Comparison of ENCODE assay signal across 7 mouse cellular contexts in genomic region chr5:30233042-30233441, GRCm38 (mm10). TPM values are rescaled to one million over a fixed set of nuclear protein-coding genes. Genes with fewer than 3 reads are reported as not detected.
DNase-seq lines count a peak whose midpoint lies in the region; ATAC-seq and TF ChIP-seq lines count a peak whose summit lies in the region.

No protein-coding gene starts in this region.

- peak overlapping the region; percentile 79 for H3K9ac ChIP-seq in lung, embryonic 14.5 days
- H3K9ac ChIP-seq in kidney, embryonic 16.5 days (replicated peaks; ENCODE audit: low read length): peak overlapping the region; percentile 82
- H3K9ac ChIP-seq in midbrain, embryonic 14.5 days (replicated peaks; ENCODE audit: low read length): peak overlapping the region; percentile 81

- H3K27ac ChIP-seq in lung, embryonic 14.5 days (ENCODE audit: low read depth): peak overlapping the region; percentile 88
- H3K27ac ChIP-seq in kidney, embryonic 16.5 days (ENCODE audit: low read length): peak overlapping the region; percentile 86
- H3K27ac ChIP-seq in midbrain, embryonic 14.5 days (replicated peaks; ENCODE audit: low read depth, low read length): peak overlapping the region; percentile 92

- no peak for TF ChIP-seq CTCF in lung, embryonic 14.5 days (IDR thresholded peaks at IDR 0.05; ENCODE audit: low read depth)

- no peaks in the 10 kb centered on the region; the same call in 1 of the 2 replicates for H3K9me3 ChIP-seq in lung, embryonic 14.5 days (ENCODE audit: low read depth, low read length)
- peaks cover 11% of the 10 kb centered on the region for H3K9me3 ChIP-seq in kidney, embryonic 16.5 days (ENCODE audit: low read length)
- H3K9me3 ChIP-seq in midbrain, embryonic 14.5 days (ENCODE audit: control insufficient read depth, low read length): no peaks in the 10 kb centered on the region

- peak overlapping the region; percentile 86 for H3K4me3 ChIP-seq in lung, embryonic 14.5 days (ENCODE audit: low read depth, low read length)
- H3K4me3 ChIP-seq in kidney, embryonic 16.5 days (ENCODE audit: low read length): peak overlapping the region; percentile 86
- peak overlapping the region; percentile 82 for H3K4me3 ChIP-seq in midbrain, embryonic 14.5 days (replicated peaks; ENCODE audit: low read depth, low read length)

- no peak for ATAC-seq in lung, embryonic 14.5 days (ENCODE audit: insufficient read depth)
- ATAC-seq in erythroid progenitor cell, adult 5-6 weeks (replicated peaks; ENCODE audit: low FRiP score, poor library complexity, severe bottlenecking): 0 out of 2 replicates have a peak, but pooled peaks have one; percentile 27
- ATAC-seq in kidney, embryonic 16.5 days (ENCODE audit: low FRiP score, low TSS enrichment): no peak
- no peak for ATAC-seq in midbrain, embryonic 14.5 days (ENCODE audit: low FRiP score, low TSS enrichment)

- H3K4me1 ChIP-seq in lung, embryonic 14.5 days (ENCODE audit: insufficient read depth): peaks cover 12% of the 10 kb centered on the region; the same call in 1 of the 2 replicates
- H3K4me1 ChIP-seq in kidney, embryonic 16.5 days (ENCODE audit: insufficient read depth, low read length): peaks cover 21% of the 10 kb centered on the region
- H3K4me1 ChIP-seq in midbrain, embryonic 14.5 days (ENCODE audit: control insufficient read depth, insufficient read depth, low read length): peaks cover 21% of the 10 kb centered on the region

- H3K4me2 ChIP-seq in lung, embryonic 14.5 days: peak overlapping the region; percentile 62
- peak overlapping the region; percentile 80 for H3K4me2 ChIP-seq in kidney, embryonic 16.5 days (replicated peaks; ENCODE audit: low read depth, low read length)
- peak overlapping the region; percentile 88 for H3K4me2 ChIP-seq in midbrain, embryonic 14.5 days (ENCODE audit: low read length)

- no peaks in the 10 kb centered on the region for H3K27me3 ChIP-seq in lung, embryonic 14.5 days (ENCODE audit: insufficient read depth, low read length)
- H3K27me3 ChIP-seq in kidney, embryonic 16.5 days (ENCODE audit: insufficient read depth, low read length): no peaks in the 10 kb centered on the region
- no peaks in the 10 kb centered on the region for H3K27me3 ChIP-seq in midbrain, embryonic 14.5 days (ENCODE audit: control insufficient read depth, insufficient read depth, low read length)

- WGBS in lung, embryonic 14.5 days: under 1% methylated on average over 15 of the region's 15 CpGs
- 2% methylated on average over 15 of the region's 15 CpGs for WGBS in kidney, embryonic 16.5 days
- 7% methylated on average over 15 of the region's 15 CpGs for WGBS in midbrain, embryonic 14.5 days

- peak; percentile 53 for DNase-seq in lung, embryonic 14.5 days
- DNase-seq in lung, postnatal 25 days (ENCODE audit: low spot score): no peak
- DNase-seq in T-cell, adult 2 months (ENCODE audit: low spot score): peak; percentile 24
- DNase-seq in midbrain, embryonic 14.5 days: peak; percentile 66
- peak; percentile 33 to 44 for DNase-seq in thymus, postnatal 10 days (ENCODE audit: low spot score in 2 of 2)

- H3K36me3 ChIP-seq in lung, embryonic 14.5 days (ENCODE audit: insufficient read depth): no peaks in the 10 kb centered on the region
- peaks cover 11% of the 10 kb centered on the region; the same call in 1 of the 2 replicates for H3K36me3 ChIP-seq in kidney, embryonic 16.5 days (ENCODE audit: insufficient read depth, low read length)
- 0 out of 2 replicates have a peak, but pooled peaks cover 3% of the 10 kb centered on the region for H3K36me3 ChIP-seq in midbrain, embryonic 14.5 days (ENCODE audit: control insufficient read depth, insufficient read depth, low read length)

RNA-seq across cellular contexts. Expression of gene Selenoi, which starts 0.7 kb away (rescaled TPM):
- 18.9 and 19.2 TPM in 2 replicates for polyA plus RNA-seq in lung, embryonic 14.5 days (2014; fragmentation: Nextera tagmentation; extraction: Ambion mirVana)
- 11.3 and 18.7 TPM in 2 replicates for total RNA-seq in erythroid progenitor cell, adult 5-6 weeks (2015; ENCODE audit: low replicate concordance)
- 16.9 and 46.8 TPM in 2 replicates for total RNA-seq in erythroid progenitor cell, adult 5-6 weeks (2017; ENCODE audit: low replicate concordance)
- 14.5 and 18.2 TPM in 2 replicates for polyA plus RNA-seq in kidney, embryonic 16.5 days (2015; fragmentation: Nextera tagmentation; extraction: Ambion mirVana)
- polyA plus RNA-seq in midbrain, embryonic 14.5 days (2014; fragmentation: Nextera tagmentation; extraction: Ambion mirVana): 36.2 and 47.0 TPM in 2 replicates

RNA-seq across cellular contexts. Expression of gene Adgrf3, which starts 27.5 kb away (rescaled TPM):
- polyA plus RNA-seq in lung, embryonic 14.5 days (2014; fragmentation: Nextera tagmentation; extraction: Ambion mirVana): 0.11 and 0.20 TPM in 2 replicates
- total RNA-seq in erythroid progenitor cell, adult 5-6 weeks (2015; ENCODE audit: low replicate concordance): not detected in 2 replicates
- total RNA-seq in erythroid progenitor cell, adult 5-6 weeks (2017; ENCODE audit: low replicate concordance): not detected in 2 replicates
- 0.15 and 0.40 TPM in 2 replicates for polyA plus RNA-seq in kidney, embryonic 16.5 days (2015; fragmentation: Nextera tagmentation; extraction: Ambion mirVana)
- not detected in 2 replicates for polyA plus RNA-seq in midbrain, embryonic 14.5 days (2014; fragmentation: Nextera tagmentation; extraction: Ambion mirVana)

RNA-seq across cellular contexts. Expression of gene Drc1, which starts 48.1 kb away (rescaled TPM):
- 0.46 and 0.51 TPM in 2 replicates for polyA plus RNA-seq in lung, embryonic 14.5 days (2014; fragmentation: Nextera tagmentation; extraction: Ambion mirVana)
- total RNA-seq in erythroid progenitor cell, adult 5-6 weeks (2015; ENCODE audit: low replicate concordance): not detected in 2 replicates
- not detected in 2 replicates for total RNA-seq in erythroid progenitor cell, adult 5-6 weeks (2017; ENCODE audit: low replicate concordance)
- polyA plus RNA-seq in kidney, embryonic 16.5 days (2015; fragmentation: Nextera tagmentation; extraction: Ambion mirVana): 0.16 and 0.49 TPM in 2 replicates
- 3.4 and 4.3 TPM in 2 replicates for polyA plus RNA-seq in midbrain, embryonic 14.5 days (2014; fragmentation: Nextera tagmentation; extraction: Ambion mirVana)
